Mouse (Mus musculus) ES-Bruce4 (cell line): ENCODE measurements around the gene Dus2. TPM values are rescaled to one million over a fixed set of nuclear protein-coding genes. Genes with fewer than 3 reads are reported as not detected.
A peak's percentile ranks its signal among the peaks of the same experiment; 100 is the strongest.

Source experiments
- H3K27ac ChIP-seq: 2 replicates; pipeline ENCODE4 v1.5.1; 2012; ENCODE audit warnings: low read length, inconsistent platforms; ENCODE audit not compliant: insufficient read depth
- H3K27me3 ChIP-seq: 2 replicates; pipeline ENCODE4 v1.6.1; 2012; ENCODE audit warnings: mild to moderate bottlenecking, low read length, inconsistent platforms; ENCODE audit not compliant: control insufficient read depth, poor library complexity, insufficient read depth, severe bottlenecking
- H3K36me3 ChIP-seq: 2 replicates; pipeline ENCODE4 v1.6.1; 2012; ENCODE audit warnings: inconsistent platforms, mild to moderate bottlenecking, low read length, moderate library complexity; ENCODE audit not compliant: control insufficient read depth, poor library complexity, insufficient read depth, severe bottlenecking
- H3K4me1 ChIP-seq: one replicate; pipeline ENCODE4 v1.8.1; 2011; ENCODE audit warnings: low read length; ENCODE audit not compliant: control insufficient read depth, insufficient read depth
- H3K4me3 ChIP-seq: 2 replicates; pipeline ENCODE4 v1.5.1; 2011; ENCODE audit warnings: low read depth, mild to moderate bottlenecking, low read length
- H3K9ac ChIP-seq: 2 replicates; pipeline ENCODE4 v1.6.1; 2012; ENCODE audit warnings: low read depth, mild to moderate bottlenecking, inconsistent platforms; ENCODE audit not compliant: poor library complexity, severe bottlenecking
- H3K9me3 ChIP-seq: replicated peaks from 2 replicates; pipeline ENCODE4 v1.6.1; 2012; ENCODE audit warnings: mild to moderate bottlenecking, low read length, inconsistent platforms; ENCODE audit not compliant: control insufficient read depth, poor library complexity, insufficient read depth, severe bottlenecking
- CTCF ChIP-seq: IDR thresholded peaks from one replicate; pipeline ENCODE4 v1.8.1; 2011; ENCODE audit warnings: low read depth, low read length
- EP300 ChIP-seq: IDR thresholded peaks from 2 replicates; pipeline ENCODE4 v1.6.1; 2011; ENCODE audit warnings: low read depth, low read length; ENCODE audit not compliant: insufficient read depth
- POLR2A ChIP-seq: IDR thresholded peaks from one replicate; pipeline ENCODE4 v1.8.1; 2011; ENCODE audit warnings: low read length; ENCODE audit not compliant: insufficient read depth
- polyA plus RNA-seq: library from polyadenylated mRNA; stranded (reverse); fragments of >200 nt; gene quantifications from 2 replicates; pipeline ENCODE4 v1.2.4, GENCODE M21; 2011; ENCODE audit warnings: low read depth; ENCODE audit not compliant: missing spikeins, insufficient read depth, insufficient read length

Dus2 gene
- polyA plus RNA-seq, 1 experiment: 19.3 TPM

DNA sequence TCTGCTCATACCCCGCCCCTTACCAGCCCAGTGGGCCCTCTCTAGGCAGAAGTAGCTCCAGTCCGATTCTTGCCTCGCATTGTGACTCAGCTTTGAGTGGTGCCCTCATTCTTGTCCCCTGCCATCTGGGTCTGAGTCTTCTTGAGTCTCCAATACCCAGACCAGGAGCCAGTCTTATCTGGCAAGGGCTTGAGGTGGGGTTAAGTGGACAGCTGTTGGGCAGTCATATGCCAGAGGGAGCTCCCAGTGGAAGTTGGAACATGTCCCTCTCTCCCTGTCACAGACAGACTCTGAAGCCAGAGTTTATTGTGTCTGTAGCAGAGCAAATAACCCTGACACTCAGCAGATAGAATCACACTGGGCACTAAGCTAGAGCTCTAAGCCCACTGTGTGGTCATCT lies 59.9 kb downstream of the Dus2 start:
- Histone ChIP-seq H3K27ac (no peak overlapping the region), H3K4me1 (no peaks in the 10 kb centered on the region), H3K27me3 (no peaks in the 10 kb centered on the region), H3K36me3 (peaks cover 13% of the 10 kb centered on the region), H3K4me3 (no peak overlapping the region), H3K9me3 (no peaks in the 10 kb centered on the region), H3K9ac (no peak overlapping the region)
- TF ChIP-seq CTCF (no peak), EP300 (no peak), POLR2A (no peak)

DNA sequence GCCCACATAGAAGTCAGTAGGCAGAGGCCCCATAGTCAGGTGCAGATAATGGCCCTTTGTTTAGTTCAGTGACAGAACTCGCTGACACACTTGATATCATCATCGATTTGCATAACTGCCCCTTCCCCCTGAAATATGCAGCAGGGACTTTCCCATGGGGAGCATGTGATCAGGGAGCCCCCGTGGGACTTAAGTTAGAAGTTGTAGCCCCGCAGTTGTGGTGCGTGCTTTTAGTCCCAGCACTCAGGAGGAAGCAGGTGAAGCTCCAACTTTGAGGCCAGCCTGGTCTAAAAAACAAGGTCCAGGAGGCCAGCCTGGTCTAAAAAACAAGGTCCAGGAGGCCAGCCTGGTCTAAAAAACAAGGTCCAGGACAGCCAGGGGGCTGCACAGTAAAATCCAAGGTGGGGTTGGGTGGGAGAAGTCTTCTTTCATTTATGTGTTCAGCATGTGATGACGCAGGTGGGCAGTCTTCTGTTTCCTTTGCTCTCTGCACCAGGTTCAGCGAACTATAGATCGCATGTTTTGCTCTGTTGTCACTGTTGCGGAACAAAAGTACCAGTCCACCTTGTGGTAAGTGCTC lies 61.5 kb downstream of the Dus2 start:
- Histone ChIP-seq H3K4me1 (no peaks in the 10 kb centered on the region), H3K9me3 (no peaks in the 10 kb centered on the region), H3K27me3 (no peaks in the 10 kb centered on the region), H3K27ac (no peak overlapping the region), H3K4me3 (no peak overlapping the region), H3K36me3 (peaks cover 13% of the 10 kb centered on the region), H3K9ac (no peak overlapping the region)
- TF ChIP-seq POLR2A: no peak
- no peak for TF ChIP-seq EP300
- no peak for TF ChIP-seq CTCF

DNA sequence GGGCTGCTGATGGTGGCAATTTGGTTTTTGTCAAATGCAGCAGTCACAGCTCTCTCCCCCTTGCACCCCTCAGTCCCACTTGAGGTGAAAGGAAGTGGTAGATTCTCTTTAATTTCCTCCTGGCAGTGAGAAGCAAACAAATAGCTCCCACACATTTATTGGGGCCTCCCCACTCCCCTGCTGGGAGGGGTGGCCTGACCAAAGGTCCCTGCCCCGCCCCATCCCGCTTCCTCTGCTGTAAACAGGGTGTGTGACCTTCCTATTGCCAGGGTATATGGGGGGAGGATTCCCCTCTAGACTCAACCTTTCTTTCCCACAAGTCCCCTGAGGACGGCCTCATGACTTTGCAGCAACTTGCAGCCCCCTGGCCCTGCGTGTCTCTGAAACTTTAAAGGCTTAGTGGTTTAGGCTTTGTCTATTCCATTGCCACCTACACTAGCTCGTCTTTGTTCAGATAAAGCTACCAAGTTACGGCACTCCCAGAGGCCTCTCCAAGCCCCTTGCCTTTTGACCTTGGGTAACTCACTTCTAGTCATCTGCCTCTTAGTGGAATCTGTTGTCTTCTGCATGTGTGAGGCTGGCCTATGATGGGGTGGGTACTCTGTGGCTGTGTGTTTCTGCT lies 63.2 kb downstream of the Dus2 start:
- TF ChIP-seq CTCF (no peak), EP300 (0 out of 2 replicates have a peak, but pooled peaks have one; percentile 53)
- H3K27ac ChIP-seq: peak overlapping the region; percentile 79
- H3K4me1 ChIP-seq: no peaks in the 10 kb centered on the region
- peaks cover 13% of the 10 kb centered on the region for H3K36me3 ChIP-seq
- no peaks in the 10 kb centered on the region for H3K9me3 ChIP-seq
- no peak overlapping the region for H3K4me3 ChIP-seq
- H3K27me3 ChIP-seq: no peaks in the 10 kb centered on the region
- H3K9ac ChIP-seq: no peak overlapping the region

DNA sequence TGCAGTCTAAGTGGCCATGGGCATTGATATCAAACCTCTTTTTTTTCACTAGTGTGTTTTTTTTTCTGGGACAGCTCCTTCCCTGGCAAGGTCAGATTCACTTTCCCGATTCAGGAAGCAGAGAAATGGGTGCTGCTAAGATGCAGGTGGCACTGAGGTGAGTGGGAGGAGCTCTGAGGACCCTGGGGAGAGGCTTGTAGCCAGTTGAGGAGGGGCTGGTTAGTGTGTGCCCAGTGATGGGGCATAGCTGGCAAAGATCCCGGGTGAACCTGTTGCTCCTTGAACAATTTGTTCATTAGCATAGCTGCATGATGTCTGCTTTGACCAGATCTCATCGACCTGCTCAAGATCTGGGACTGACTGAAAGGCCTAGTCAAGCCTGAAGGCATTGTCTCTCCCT lies 63.9 kb downstream of the Dus2 start:
- H3K36me3 ChIP-seq: peaks cover 12% of the 10 kb centered on the region
- H3K9ac ChIP-seq: no peak overlapping the region
- H3K4me3 ChIP-seq: no peak overlapping the region
- peak overlapping the region; percentile 79 for H3K27ac ChIP-seq
- TF ChIP-seq EP300: no peak
- TF ChIP-seq CTCF: no peak
- no peaks in the 10 kb centered on the region for H3K4me1 ChIP-seq
- no peaks in the 10 kb centered on the region for H3K9me3 ChIP-seq
- H3K27me3 ChIP-seq: no peaks in the 10 kb centered on the region

DNA sequence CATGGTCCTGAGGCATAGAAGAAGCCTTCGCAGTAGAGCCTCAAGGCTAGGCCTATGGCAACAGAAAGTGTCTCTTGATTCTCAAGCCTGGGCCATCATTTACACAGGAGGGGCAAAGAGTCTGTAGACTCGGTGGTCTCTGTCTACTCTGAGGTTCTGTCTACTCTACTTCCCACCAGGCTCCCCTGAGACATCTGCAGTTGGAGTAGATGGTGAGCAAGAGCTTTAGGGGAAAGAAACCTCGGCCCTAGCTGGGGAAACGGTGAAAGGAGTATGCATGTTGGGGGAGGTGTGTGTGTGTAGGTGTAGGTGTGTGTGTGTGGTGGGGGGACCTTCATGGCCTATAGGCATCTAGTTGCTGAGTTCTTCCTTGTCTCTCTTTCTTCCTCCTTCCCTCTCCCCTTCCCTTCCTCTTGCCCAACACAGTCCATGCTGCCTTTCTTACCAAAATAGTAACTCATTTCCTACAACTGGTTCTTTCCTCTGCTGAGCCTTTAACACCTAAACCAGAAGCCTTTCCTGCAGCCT lies 65.4 kb downstream of the Dus2 start:
- Histone ChIP-seq H3K27ac (no peak overlapping the region), H3K4me3 (no peak overlapping the region), H3K36me3 (peaks cover 9% of the 10 kb centered on the region; the same call in 1 of the 2 replicates), H3K27me3 (no peaks in the 10 kb centered on the region), H3K9me3 (no peaks in the 10 kb centered on the region), H3K4me1 (no peaks in the 10 kb centered on the region), H3K9ac (no peak overlapping the region)
- TF ChIP-seq EP300: no peak
- no peak for TF ChIP-seq CTCF
- TF ChIP-seq POLR2A: no peak

DNA sequence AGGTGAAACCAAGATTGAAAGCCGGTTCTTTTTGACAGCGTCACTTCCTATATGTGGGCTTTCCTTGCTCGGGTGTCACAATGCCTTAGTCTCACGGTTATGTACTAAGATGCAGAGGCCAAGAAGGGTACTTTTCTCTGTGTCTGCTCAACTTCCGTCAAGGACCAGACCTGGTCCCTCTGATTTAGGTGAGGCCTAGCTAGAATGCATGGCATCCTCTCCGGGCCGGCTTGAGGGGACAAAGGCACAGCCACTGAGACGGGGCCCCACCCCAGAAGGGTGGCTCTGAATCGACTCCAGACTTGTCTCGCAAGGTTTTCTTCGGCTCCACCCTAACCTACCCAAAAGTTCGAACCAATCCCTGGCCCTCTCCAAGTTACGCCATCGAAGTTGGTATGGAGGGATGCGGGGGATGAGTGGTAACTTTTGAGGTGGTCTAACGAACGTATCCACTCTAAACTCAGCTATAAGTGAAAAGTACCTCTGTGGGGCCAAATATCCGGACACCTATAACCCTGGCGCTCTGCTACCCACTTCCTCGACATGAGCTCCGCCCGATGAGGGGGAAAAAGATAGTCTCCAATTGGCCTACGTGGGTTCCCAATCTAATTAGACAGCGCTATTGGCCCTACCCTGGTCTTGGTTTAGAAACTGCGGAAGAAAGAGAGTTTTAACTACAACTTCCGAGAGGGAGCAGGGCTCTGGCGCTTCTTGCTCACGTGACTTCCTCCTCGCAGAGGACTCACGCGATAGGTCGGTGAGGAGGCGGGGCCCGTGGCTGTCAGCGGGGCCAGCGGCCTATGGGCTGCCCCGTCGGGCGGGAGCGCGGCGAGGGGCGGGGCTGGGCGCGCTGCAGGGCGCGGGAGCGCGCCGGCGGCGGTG lies 67.8 kb downstream of the Dus2 start, which contains the start of gene Nfatc3:
TSS of gene Nfatc3 (plus strand) at position 110 of the 882 bp plus-strand sequence.
- peak within 1 kb of the TSS; percentile 90 for H3K27ac ChIP-seq
- TF ChIP-seq POLR2A (no peak), CTCF (no peak), EP300 (no peak)
- no peaks in the 10 kb centered on the region for H3K9me3 ChIP-seq
- peak within 1 kb of the TSS; percentile 84 for H3K4me3 ChIP-seq
- H3K36me3 ChIP-seq: no peaks in the 10 kb centered on the region
- no peaks in the 10 kb centered on the region for H3K27me3 ChIP-seq
- H3K9ac ChIP-seq: peak within 1 kb of the TSS; percentile 73
- H3K4me1 ChIP-seq: no peaks in the 10 kb centered on the region
